Mouse (Mus musculus): ENCODE measurements at regions not wholly inside any gene's neighbourhood (a gene's known extent, or its start where the extent isn't known, plus 50 kb on each side); places are given as distances from the start of the nearest gene placed in this dataset.

- TF ChIP-seq USF1 (IDR thresholded peaks at IDR 0.05; ENCODE audit: low read depth) (no peak), MAX (IDR thresholded peaks at IDR 0.05; ENCODE audit: low read depth) (no peak), POLR2A (IDR thresholded peaks at IDR 0.05; ENCODE audit: insufficient read length, low read depth) (no peak), E2F4 (IDR thresholded peaks at IDR 0.05; ENCODE audit: insufficient read depth) (no peak)
Measured at GRCm38 (mm10) chr15:59820317-59820716, 196.1 kb downstream of the 4933412E24Rik start.

Data from myocyte (in vitro differentiated cells).